Mouse (Mus musculus) kidney, embryonic 15.5 days (tissue): ENCODE data around the gene Nat8f2. TPM values are rescaled to one million over a fixed set of nuclear protein-coding genes. Genes with fewer than 3 reads are reported as not detected.
A peak's percentile ranks its signal among the peaks of the same experiment; 100 is the strongest.
"Not testable (repeated sequence)": the region's sequence is repeated elsewhere in the genome, so short reads cannot be mapped to it uniquely, and the experiment has no call there.

ENCODE experiments used
- ATAC-seq: fragments of 200-750 bp; cut with Nextera tagmentation; replicated peaks from 2 replicates; pipeline ENCODE4 v1.8.0; 2017; ENCODE audit warnings: moderate TSS enrichment; ENCODE audit not compliant: low FRiP score
- H3K27ac ChIP-seq: fragments of 300-500 bp; sonication (generic); 2 replicates; pipeline ENCODE4 v1.5.1; 2015; ENCODE audit warnings: mild to moderate bottlenecking, inconsistent platforms
- H3K27me3 ChIP-seq: fragments of 300-500 bp; sonication (generic); 2 replicates; pipeline ENCODE4 v1.6.1; 2015; ENCODE audit warnings: inconsistent platforms
- H3K36me3 ChIP-seq: fragments of 300-500 bp; sonication (generic); 2 replicates; pipeline ENCODE4 v1.6.1; 2015; ENCODE audit warnings: inconsistent platforms
- H3K4me1 ChIP-seq: fragments of 300-500 bp; sonication (generic); 2 replicates; pipeline ENCODE4 v1.6.1; 2015; ENCODE audit warnings: inconsistent platforms
- H3K4me2 ChIP-seq: fragments of 300-500 bp; sonication (generic); 2 replicates; pipeline ENCODE4 v1.6.1; 2015; ENCODE audit warnings: moderate library complexity, mild to moderate bottlenecking, inconsistent platforms
- H3K4me3 ChIP-seq: fragments of 300-500 bp; sonication (generic); replicated peaks from 2 replicates; pipeline ENCODE4 v1.5.1; 2015; ENCODE audit warnings: mild to moderate bottlenecking, inconsistent platforms
- H3K9ac ChIP-seq: fragments of 300-500 bp; sonication (generic); 2 replicates; pipeline ENCODE4 v1.6.1; 2015; ENCODE audit warnings: mild to moderate bottlenecking, inconsistent platforms
- H3K9me3 ChIP-seq: fragments of 300-500 bp; sonication (generic); replicated peaks from 2 replicates; pipeline ENCODE4 v1.6.1; 2016; ENCODE audit warnings: inconsistent platforms
- WGBS: fragments of 180-500 bp; shearing (Covaris S2); methylation state at CpG from one replicate; pipeline ENCODE4 v1.1.7; 2015; ENCODE audit warnings: mixed read lengths; 5-methylcytosine and 5-hydroxymethylcytosine counted together
- polyA plus RNA-seq: library from polyadenylated mRNA; unstranded; fragments of >200 nt; fragmentation: Nextera tagmentation; extraction: Ambion mirVana; gene quantifications from 2 replicates; pipeline ENCODE4 v1.2.1, GENCODE M21; 2015

Gene Nat8f2
- polyA plus RNA-seq, 1 experiment from 2014 or later: 1.5 TPM

DNA sequence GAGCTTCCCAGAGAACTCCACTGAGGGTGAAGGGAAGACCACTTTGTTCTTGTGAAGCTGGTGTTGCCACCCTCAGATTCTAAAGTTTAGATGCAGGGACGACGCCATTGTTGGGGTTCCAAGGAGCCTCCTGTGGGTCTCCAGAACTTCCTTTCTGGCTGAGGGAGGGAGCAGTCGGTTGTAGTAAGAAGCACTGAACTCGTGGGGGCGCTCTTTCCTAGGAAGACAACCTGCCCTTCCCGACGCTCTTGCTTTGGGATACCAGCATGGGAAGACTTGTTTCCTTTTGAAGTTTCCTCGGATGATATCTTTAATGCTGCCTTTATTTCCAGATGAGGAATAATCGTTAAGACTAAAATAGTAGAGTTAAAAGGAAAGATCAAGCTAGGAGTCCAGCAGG, 32.1 kb downstream of the Nat8f2 start:
- not testable (repeated sequence) for H3K27me3 ChIP-seq, H3K4me1 ChIP-seq, H3K9me3 ChIP-seq, H3K36me3 ChIP-seq, H3K27ac ChIP-seq, H3K4me3 ChIP-seq, ATAC-seq, H3K9ac ChIP-seq
- peak overlapping the region; percentile 31 for H3K4me2 ChIP-seq
- 26% methylated on average over 9 of the region's 9 CpGs for WGBS

DNA sequence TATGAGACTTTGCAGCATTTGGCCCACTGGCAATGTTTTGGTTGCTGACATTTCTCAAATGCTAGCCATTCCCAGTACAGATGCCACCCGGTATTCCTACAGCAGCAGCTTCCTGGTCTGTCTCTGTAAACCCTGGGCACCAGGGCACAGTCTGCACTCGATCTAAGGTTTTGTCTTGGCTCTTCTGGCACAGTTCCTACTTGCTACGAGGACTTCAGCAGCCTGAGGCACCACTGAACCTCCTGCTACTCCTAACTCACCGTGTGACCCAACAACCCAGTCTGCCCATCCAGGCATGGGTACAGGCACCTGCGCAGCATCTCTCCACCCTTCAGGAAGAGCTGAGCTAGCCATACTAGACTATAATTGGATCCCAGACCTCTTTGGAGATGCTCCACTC, 32.9 kb downstream of the Nat8f2 start:
- WGBS: 83% methylated on average over 5 of the region's 5 CpGs
- H3K4me1 ChIP-seq, H3K9ac ChIP-seq, H3K27ac ChIP-seq, ATAC-seq, H3K36me3 ChIP-seq, H3K27me3 ChIP-seq, H3K4me3 ChIP-seq, H3K4me2 ChIP-seq, H3K9me3 ChIP-seq: not testable (repeated sequence)

DNA sequence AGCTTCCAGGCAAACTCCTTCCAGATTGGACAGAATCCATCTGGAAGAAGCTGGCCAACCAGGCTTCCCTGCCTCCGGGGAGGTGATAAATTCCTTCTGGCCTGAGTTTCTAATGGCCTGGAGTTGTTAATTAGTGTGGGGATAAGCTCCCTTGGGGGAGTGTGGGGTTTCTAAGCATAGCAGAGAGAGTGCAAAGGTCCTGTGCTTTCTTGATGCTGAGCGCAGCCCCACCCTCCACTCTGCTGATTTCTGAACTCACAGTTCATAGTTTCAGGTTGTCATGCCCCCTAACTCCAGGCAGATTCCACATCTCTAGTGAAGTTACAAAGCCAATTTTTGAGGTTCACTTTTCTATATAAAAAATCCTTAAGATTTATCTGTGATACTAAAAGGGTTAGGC, 33.9 kb downstream of the Nat8f2 start:
- WGBS: 32% methylated on average over 1 of the region's 2 CpGs
- H3K4me3 ChIP-seq, H3K9ac ChIP-seq, H3K36me3 ChIP-seq, H3K9me3 ChIP-seq, H3K4me1 ChIP-seq, ATAC-seq, H3K27me3 ChIP-seq, H3K4me2 ChIP-seq, H3K27ac ChIP-seq: not testable (repeated sequence)

DNA sequence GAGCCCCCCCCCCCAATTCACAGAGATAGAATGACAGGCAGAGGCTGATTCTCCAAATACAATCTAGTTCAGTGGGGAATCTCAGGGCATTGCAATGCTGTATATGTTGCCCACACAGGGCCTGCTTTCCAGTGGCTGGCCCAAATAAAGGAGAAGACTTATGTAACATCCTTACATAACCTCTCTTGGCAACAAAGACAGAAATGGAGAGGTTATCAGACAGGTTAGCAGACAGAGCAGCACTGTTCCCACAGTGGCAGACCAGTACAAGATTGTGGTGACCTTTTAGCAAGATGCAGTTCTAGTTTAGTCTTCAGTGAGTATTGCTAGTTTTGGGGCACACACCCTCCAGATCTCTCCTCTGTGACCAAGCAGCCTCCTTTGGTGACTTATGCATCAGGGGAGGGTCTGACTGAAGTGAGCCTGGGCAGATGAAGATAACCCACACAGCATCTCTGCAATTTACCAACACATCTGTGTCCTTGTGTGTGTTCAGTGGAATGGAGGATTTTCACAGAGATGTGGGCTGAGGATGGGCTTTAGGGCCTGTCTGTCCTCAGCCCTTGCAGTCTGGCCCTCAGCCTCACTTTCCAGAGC, 34.4 kb downstream of the Nat8f2 start:
- not testable (repeated sequence) for H3K36me3 ChIP-seq, H3K27ac ChIP-seq, H3K9me3 ChIP-seq, ATAC-seq, H3K4me2 ChIP-seq, H3K27me3 ChIP-seq, H3K4me3 ChIP-seq, H3K9ac ChIP-seq, H3K4me1 ChIP-seq

DNA sequence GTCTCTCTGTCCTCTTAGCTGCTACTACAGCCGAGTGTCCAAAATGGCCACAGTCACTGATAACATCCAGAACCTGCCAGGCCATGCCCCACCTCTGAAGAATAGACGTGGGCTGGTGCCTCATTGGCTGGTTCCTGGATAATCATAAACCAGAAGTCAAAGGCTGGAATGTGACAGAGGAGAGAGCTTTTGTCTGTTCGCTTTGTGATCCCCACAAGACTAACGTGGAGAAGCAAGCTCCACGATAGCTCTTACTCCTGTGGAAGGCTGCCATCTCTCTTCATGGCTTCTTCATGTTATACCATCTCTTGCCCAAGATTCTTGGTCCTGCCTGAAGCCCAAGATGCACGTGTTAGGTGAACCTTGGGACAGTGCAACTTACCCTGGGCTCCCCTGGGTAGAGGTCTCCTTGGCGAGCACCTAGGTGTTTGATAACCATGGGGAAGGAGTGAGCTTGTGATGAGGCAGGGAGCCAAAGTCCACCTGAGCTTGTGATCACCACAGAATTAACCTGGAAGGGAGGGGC, 37.1 kb downstream of the Nat8f2 start, which contains the start of gene Nat8:
Gene Nat8, minus strand, starts transcription at position 287 of the 526 bp plus-strand sequence.
- Histone ChIP-seq H3K36me3 (no peaks in the 10 kb centered on the region), H3K9ac (no peak within 1 kb of the TSS), H3K4me1 (peaks cover 3% of the 10 kb centered on the region; the same call in 1 of the 2 replicates), H3K27me3 (no peaks in the 10 kb centered on the region), H3K9me3 (no peaks in the 10 kb centered on the region), H3K4me3 (no peak within 1 kb of the TSS), H3K4me2 (no peak within 1 kb of the TSS), H3K27ac (no peak within 1 kb of the TSS)
- ATAC-seq: no peak
- WGBS: 79% methylated on average over 7 of the region's 7 CpGs

DNA sequence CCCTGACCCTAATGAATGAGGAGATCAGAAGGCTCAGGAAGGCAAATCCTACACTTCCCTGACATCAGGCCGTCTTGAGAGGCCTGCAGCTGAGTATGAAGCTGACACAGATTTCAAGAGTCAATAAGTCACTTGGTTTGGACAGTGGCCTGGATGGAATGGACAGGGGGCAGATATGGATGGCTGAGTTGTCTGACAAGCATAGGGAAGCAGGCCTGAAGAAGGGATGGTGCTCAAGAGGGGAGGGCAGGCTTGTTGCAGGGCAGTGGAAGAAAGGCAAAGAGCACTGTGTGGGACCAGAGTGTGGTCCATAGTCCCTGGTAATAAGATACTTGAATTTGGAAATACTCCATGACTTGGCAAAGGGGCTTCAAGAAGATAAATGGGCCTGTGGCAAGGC, 39.5 kb downstream of the Nat8f2 start:
- no peak overlapping the region for H3K27ac ChIP-seq
- no peak overlapping the region for H3K4me3 ChIP-seq
- no peaks in the 10 kb centered on the region for H3K4me1 ChIP-seq
- 66% methylated on average over 1 of the region's 1 CpGs for WGBS
- no peaks in the 10 kb centered on the region for H3K27me3 ChIP-seq
- H3K9ac ChIP-seq: no peak overlapping the region
- no peak for ATAC-seq
- H3K4me2 ChIP-seq: no peak overlapping the region
- no peaks in the 10 kb centered on the region for H3K36me3 ChIP-seq
- H3K9me3 ChIP-seq: no peaks in the 10 kb centered on the region

DNA sequence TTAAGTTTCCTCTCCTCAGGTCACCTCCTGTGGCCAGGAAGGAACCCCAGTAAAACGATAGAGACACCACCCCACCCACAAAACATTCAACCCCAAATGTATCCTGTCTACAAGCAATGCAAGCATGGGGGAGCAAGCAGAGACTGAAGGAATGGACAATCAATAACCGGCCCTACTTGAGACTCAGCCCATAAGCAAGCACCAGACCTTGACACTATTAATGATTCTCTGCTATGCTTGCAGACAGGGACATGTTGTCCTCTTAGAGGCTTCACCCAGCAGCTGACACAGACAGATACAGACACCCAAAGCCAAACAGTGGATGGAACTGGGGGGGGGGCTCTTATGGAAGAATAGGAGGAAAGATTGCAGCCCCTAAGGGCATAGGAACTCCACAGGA, 43.1 kb downstream of the Nat8f2 start:
- ATAC-seq: no peak
- no peaks in the 10 kb centered on the region for H3K4me1 ChIP-seq
- H3K4me3 ChIP-seq: no peak overlapping the region
- H3K36me3 ChIP-seq: no peaks in the 10 kb centered on the region
- H3K27ac ChIP-seq: no peak overlapping the region
- 81% methylated on average over 2 of the region's 2 CpGs for WGBS
- no peak overlapping the region for H3K4me2 ChIP-seq
- H3K9ac ChIP-seq: no peak overlapping the region
- no peaks in the 10 kb centered on the region for H3K9me3 ChIP-seq
- H3K27me3 ChIP-seq: no peaks in the 10 kb centered on the region

DNA sequence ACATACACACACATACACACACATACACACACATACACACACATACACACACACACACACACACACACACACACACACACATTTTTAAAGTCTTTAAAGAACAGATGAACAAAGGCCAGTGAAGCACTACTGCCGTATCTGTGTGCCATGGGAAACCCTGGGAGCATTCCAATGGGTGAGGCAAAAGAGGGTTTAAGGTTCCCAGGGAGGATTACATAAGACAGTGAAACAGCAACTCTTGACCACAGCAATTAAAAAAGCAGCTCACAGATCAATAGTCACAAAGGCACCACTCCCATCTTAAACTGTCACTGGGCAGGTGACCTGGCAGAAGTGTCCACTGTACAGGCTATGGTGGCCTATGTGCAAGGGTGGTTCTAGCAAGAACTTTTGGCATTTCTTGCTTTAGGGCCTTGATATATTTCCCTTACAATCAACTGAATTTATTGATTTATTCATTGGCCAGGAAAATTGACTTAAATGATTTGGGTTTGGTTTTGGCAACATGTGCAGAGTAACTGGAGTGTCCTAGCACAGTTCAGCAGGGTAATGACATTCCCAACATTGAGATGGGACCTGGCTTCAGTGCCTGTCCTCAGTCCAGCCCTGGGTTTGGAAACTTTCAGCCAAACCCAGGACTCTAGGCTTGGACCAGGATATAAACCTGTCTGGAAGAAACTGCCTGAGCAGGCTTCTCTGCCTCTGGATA, 45.4 kb downstream of the Nat8f2 start:
- Histone ChIP-seq H3K27ac (no peak overlapping the region), H3K9me3 (no peaks in the 10 kb centered on the region), H3K4me1 (no peaks in the 10 kb centered on the region), H3K9ac (no peak overlapping the region), H3K36me3 (no peaks in the 10 kb centered on the region), H3K27me3 (no peaks in the 10 kb centered on the region), H3K4me2 (no peak overlapping the region), H3K4me3 (no peak overlapping the region)
- 87% methylated on average over 1 of the region's 1 CpGs for WGBS
- no peak for ATAC-seq

DNA sequence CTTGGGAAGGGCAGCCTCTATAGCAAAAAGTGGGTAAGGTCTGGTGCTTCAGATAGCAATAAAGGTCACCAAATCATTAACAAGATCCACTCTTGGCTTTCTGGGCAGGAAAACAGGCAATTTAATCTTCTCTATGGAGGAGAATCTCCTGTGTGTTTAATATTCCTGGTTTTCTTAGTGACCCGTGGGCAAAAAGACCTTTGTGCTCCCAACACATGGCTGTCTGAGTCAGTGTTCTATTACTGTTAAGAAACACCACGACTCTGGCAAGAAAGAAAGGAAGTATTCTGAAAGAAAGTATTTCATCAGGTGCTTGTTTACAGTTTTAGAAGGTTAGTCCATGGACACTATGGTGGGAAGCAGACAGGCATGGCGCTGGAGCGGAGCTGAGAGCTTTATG, 46.7 kb downstream of the Nat8f2 start:
- H3K27me3 ChIP-seq: no peaks in the 10 kb centered on the region
- H3K4me2 ChIP-seq: no peak overlapping the region
- 76% methylated on average over 4 of the region's 4 CpGs for WGBS
- H3K9me3 ChIP-seq: no peaks in the 10 kb centered on the region
- no peaks in the 10 kb centered on the region for H3K4me1 ChIP-seq
- H3K27ac ChIP-seq: no peak overlapping the region
- H3K9ac ChIP-seq: no peak overlapping the region
- no peak overlapping the region for H3K4me3 ChIP-seq
- no peak for ATAC-seq
- H3K36me3 ChIP-seq: no peaks in the 10 kb centered on the region

DNA sequence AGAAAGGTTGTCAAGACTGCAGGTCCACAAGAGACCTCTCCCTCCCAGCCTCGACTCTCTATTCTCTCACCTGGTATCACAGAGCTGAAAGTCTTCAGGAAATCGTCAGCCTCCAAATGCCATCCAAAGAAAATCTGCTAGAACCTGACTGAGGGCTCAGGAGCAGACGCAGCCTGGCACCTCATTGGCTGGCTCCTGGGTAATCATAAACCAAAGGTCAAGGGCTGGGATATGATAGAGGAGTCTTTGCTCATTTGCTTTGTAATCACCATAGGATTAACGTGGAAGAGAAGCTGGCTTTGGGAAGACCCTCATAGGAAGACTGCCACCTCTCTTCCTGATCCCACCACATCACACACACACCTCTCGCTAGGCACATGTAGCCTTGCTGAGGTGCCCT, 48.1 kb downstream of the Nat8f2 start, which contains the start of the genes Nat8f6 and Nat8f5:
Gene Nat8f6, minus strand, starts transcription at position 118 of the 400 bp plus-strand sequence.
Gene Nat8f5, minus strand, starts transcription at position 136 of the 400 bp plus-strand sequence.
- no peaks in the 10 kb centered on the region for H3K9me3 ChIP-seq
- WGBS: 86% methylated on average over 5 of the region's 5 CpGs
- H3K4me3 ChIP-seq: no peak within 1 kb of the TSS
- H3K36me3 ChIP-seq: no peaks in the 10 kb centered on the region
- no peak within 1 kb of the TSS for H3K27ac ChIP-seq
- no peak within 1 kb of the TSS for H3K9ac ChIP-seq
- no peaks in the 10 kb centered on the region for H3K27me3 ChIP-seq
- H3K4me1 ChIP-seq: no peaks in the 10 kb centered on the region
- ATAC-seq: no peak
- no peak within 1 kb of the TSS for H3K4me2 ChIP-seq

DNA sequence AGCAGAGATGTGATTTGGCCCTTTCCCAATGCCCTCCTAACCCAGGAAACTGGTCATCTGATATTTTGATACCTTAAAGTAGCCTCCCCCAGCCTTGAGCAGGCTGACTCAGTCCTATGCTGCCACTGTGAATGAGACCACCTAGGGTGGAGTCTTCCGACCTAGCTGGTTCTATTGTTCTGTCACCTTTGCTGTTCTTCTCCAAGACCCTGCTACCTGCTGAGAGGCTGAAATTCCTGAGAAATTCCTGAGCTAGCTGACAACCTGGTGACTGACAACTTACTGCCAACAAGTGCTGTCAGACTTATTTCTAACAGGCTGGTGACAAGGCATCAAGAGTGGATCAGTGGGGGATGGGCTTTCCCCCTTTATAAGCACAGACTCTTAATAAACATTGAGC, 50.6 kb downstream of the Nat8f2 start:
- no peaks in the 10 kb centered on the region for H3K4me1 ChIP-seq
- H3K9ac ChIP-seq: no peak overlapping the region
- no peak overlapping the region for H3K4me3 ChIP-seq
- no peaks in the 10 kb centered on the region for H3K27me3 ChIP-seq
- no peaks in the 10 kb centered on the region for H3K9me3 ChIP-seq
- H3K27ac ChIP-seq: no peak overlapping the region
- no peak for ATAC-seq
- H3K36me3 ChIP-seq: no peaks in the 10 kb centered on the region
- WGBS: 51% methylated on average over 1 of the region's 1 CpGs
- no peak overlapping the region for H3K4me2 ChIP-seq
